Comparison of ENCODE assay signal across 9 mouse cellular contexts in the genomic region with DNA sequence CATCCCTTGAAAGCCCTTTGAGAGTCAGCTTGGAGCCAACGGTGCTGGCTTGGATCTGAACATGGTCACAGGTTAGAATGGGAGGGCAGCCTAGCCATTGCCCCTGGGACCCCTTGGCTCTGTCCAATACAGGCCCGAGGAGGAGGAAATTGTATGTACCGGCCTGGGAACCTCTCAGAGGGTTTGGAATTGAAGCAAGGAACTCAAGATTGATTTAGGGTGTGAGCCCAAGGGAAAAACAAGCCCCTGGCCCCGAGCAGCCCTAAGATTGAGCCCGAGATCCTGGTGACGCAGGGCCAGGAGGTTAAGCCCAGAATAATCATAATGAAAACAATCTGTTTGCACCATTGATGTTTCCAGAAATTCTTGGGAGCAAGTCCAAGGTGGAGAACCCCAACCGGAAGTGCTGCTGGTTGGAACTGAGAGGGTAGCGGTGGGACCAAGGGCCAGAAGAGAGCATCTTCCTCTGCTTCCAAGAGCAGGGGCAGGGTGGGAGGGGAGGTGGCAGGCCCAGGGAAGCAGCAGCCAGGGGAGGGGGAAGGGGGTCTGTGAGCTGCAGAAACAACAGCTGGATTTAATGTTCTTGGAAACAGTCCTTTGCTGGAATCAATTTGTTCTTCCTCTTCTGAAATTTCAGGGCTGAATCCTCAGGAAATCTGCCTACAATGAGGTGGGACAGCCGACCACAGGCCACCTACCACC. TPM values are rescaled to one million over a fixed set of nuclear protein-coding genes. Genes with fewer than 3 reads are reported as not detected.
DNase-seq lines count a peak whose midpoint lies in the region; ATAC-seq and TF ChIP-seq lines count a peak whose summit lies in the region.
"Had no signal": no experiment of that assay in that cellular context is flagged by ENCODE, and none has a peak within 500 bp of the region (broad histone marks: within the 10 kb centered on the region; RNA-seq: fewer than 3 reads in every experiment).

No protein-coding gene starts in this region.

- no peak overlapping the region for H3K4me3 ChIP-seq in heart, adult 2 months
- no peak overlapping the region for H3K4me3 ChIP-seq in heart, embryonic 11.5 days (ENCODE audit: low read depth, low read length)
- H3K4me3 ChIP-seq in kidney, embryonic 15.5 days (replicated peaks): no peak overlapping the region
- H3K4me3 ChIP-seq in midbrain, embryonic 15.5 days: no peak overlapping the region

- ATAC-seq in heart, embryonic 11.5 days (replicated peaks; ENCODE audit: insufficient number of reproducible peaks, low FRiP score, low TSS enrichment): no peak
- ATAC-seq in kidney, embryonic 15.5 days (replicated peaks; ENCODE audit: low FRiP score): peak; percentile 65; the same call in 1 of the 2 replicates
- ATAC-seq in midbrain, embryonic 15.5 days (replicated peaks): no peak

- no peaks in the 10 kb centered on the region for H3K36me3 ChIP-seq in heart, adult 2 months (ENCODE audit: control insufficient read depth, insufficient read depth, low read length)
- H3K36me3 ChIP-seq in heart, embryonic 11.5 days (ENCODE audit: control insufficient read depth, insufficient read depth, low read length): no peaks in the 10 kb centered on the region
- no peaks in the 10 kb centered on the region for H3K36me3 ChIP-seq in kidney, embryonic 15.5 days
- H3K36me3 ChIP-seq in midbrain, embryonic 15.5 days (replicated peaks): no peaks in the 10 kb centered on the region

- peak overlapping the region; percentile 13; the same call in 1 of the 2 replicates for H3K27ac ChIP-seq in heart, adult 2 months
- H3K27ac ChIP-seq in heart, embryonic 11.5 days (ENCODE audit: low read depth, low read length): no peak overlapping the region
- H3K27ac ChIP-seq in kidney, embryonic 15.5 days: peak overlapping the region; percentile 34
- H3K27ac ChIP-seq in midbrain, embryonic 15.5 days: no peak overlapping the region

- no peaks in the 10 kb centered on the region for H3K27me3 ChIP-seq in heart, adult 2 months (ENCODE audit: control insufficient read depth, insufficient read depth, low read length)
- no peaks in the 10 kb centered on the region for H3K27me3 ChIP-seq in heart, embryonic 11.5 days (ENCODE audit: control insufficient read depth, insufficient read depth, low read length)
- peaks cover 7% of the 10 kb centered on the region; the same call in 1 of the 2 replicates for H3K27me3 ChIP-seq in kidney, embryonic 15.5 days
- no peaks in the 10 kb centered on the region for H3K27me3 ChIP-seq in midbrain, embryonic 15.5 days (replicated peaks)

- DNase-seq in heart, adult 2 months: peak; percentile 65 to 75
- DNase-seq in gastrocnemius, postnatal 10 days: peak; percentile 48
- peak; percentile 33 for DNase-seq in lung, postnatal 25 days (ENCODE audit: low spot score)
- DNase-seq in ovary, postnatal 10 days (ENCODE audit: low spot score): no peak
- DNase-seq in right cerebral cortex, postnatal 36 days (ENCODE audit: low spot score in 2 of 2): no peak

- no peaks in the 10 kb centered on the region for H3K79me2 ChIP-seq in heart, adult 2 months (replicated peaks; ENCODE audit: control insufficient read depth, insufficient read depth, low read length)

- intact Hi-C loops in heart, adult 2 months (cut with DNase I): no loop called here

- TF ChIP-seq POLR2A in heart, adult 2 months (IDR thresholded peaks at IDR 0.05; ENCODE audit: insufficient read depth, low read depth, low read length): no peak

- peaks cover 1% of the 10 kb centered on the region for H3K4me1 ChIP-seq in heart, adult 2 months (ENCODE audit: control insufficient read depth, insufficient read depth, low read length)
- 0 out of 2 replicates have a peak, but pooled peaks cover 3% of the 10 kb centered on the region for H3K4me1 ChIP-seq in heart, embryonic 11.5 days (ENCODE audit: control insufficient read depth, insufficient read depth, low read length)
- peaks cover 26% of the 10 kb centered on the region for H3K4me1 ChIP-seq in kidney, embryonic 15.5 days
- H3K4me1 ChIP-seq in midbrain, embryonic 15.5 days: no peaks in the 10 kb centered on the region

- no peak overlapping the region for H3K4me2 ChIP-seq in heart, embryonic 11.5 days
- H3K4me2 ChIP-seq in kidney, embryonic 15.5 days: no peak overlapping the region
- no peak overlapping the region for H3K4me2 ChIP-seq in midbrain, embryonic 15.5 days
- H3K4me2 ChIP-seq: liver, embryonic 11.5 days had no signal

- H3K9me3 ChIP-seq in heart, embryonic 11.5 days (replicated peaks; ENCODE audit: control insufficient read depth, low read length): no peaks in the 10 kb centered on the region
- H3K9me3 ChIP-seq in kidney, embryonic 15.5 days (replicated peaks): no peaks in the 10 kb centered on the region
- no peaks in the 10 kb centered on the region for H3K9me3 ChIP-seq in midbrain, embryonic 15.5 days

- TF ChIP-seq EP300 in heart, adult 2 months (IDR thresholded peaks at IDR 0.05; ENCODE audit: insufficient read depth, low read depth, low read length): no peak

- H3K9ac ChIP-seq in heart, adult 2 months (ENCODE audit: low read depth, low read length): no peak overlapping the region
- H3K9ac ChIP-seq in heart, embryonic 11.5 days (ENCODE audit: low read depth, low read length): no peak overlapping the region
- H3K9ac ChIP-seq in kidney, embryonic 15.5 days: no peak overlapping the region
- H3K9ac ChIP-seq in midbrain, embryonic 15.5 days: no peak overlapping the region

- WGBS in heart, adult 2 months: 38% methylated on average over 9 of the region's 9 CpGs
- WGBS in heart, embryonic 11.5 days (ENCODE audit: insufficient replicate concordance): 62% methylated on average over 9 of the region's 9 CpGs
- WGBS in kidney, embryonic 15.5 days: 37% methylated on average over 9 of the region's 9 CpGs
- 78% methylated on average over 9 of the region's 9 CpGs for WGBS in midbrain, embryonic 15.5 days

- no peak for TF ChIP-seq CTCF in heart, adult 2 months (IDR thresholded peaks at IDR 0.05)

RNA-seq across cellular contexts. Expression of a gene that starts 10.6 kb away (rescaled TPM):
- total RNA-seq in heart, adult 2 months (2021): 1 to 10 TPM; 3.6 to 4.7 TPM
- polyA plus RNA-seq in heart, adult 2 months (2012; rRNA removed): 4.4 and 4.8 TPM in 2 replicates
- polyA plus RNA-seq in heart, embryonic 11.5 days (2014; fragmentation: Nextera tagmentation; extraction: Ambion mirVana): 4.4 and 5.3 TPM in 2 replicates
- total RNA-seq in gastrocnemius, postnatal 10 days (2021): 1 to 10 TPM in 1 of 2 experiments, under 1 TPM in 1; 0.92 to 1.8 TPM
- polyA plus RNA-seq in kidney, embryonic 15.5 days (2015; fragmentation: Nextera tagmentation; extraction: Ambion mirVana): 4.6 and 5.6 TPM in 2 replicates
- 3.0 and 3.5 TPM in 2 replicates for polyA plus RNA-seq in midbrain, embryonic 15.5 days (2015; fragmentation: Nextera tagmentation; extraction: Ambion mirVana)

Comparison
In these comparisons a context has a peak if more than half of its experiments do, and no peak if none do; other contexts are left out.
1. H3K27ac ChIP-seq: peak in heart, adult 2 months (single experiment) and kidney, embryonic 15.5 days (single experiment); none in heart, embryonic 11.5 days (single experiment) and midbrain, embryonic 15.5 days (single experiment).
2. DNase-seq: peak in heart, adult 2 months (2 of 2), gastrocnemius, postnatal 10 days (single experiment) and lung, postnatal 25 days (single experiment); none in ovary, postnatal 10 days (single experiment) and right cerebral cortex, postnatal 36 days (0 of 2).